Mouse (Mus musculus): ENCODE measurements around the gene Zfp93.

GRCm38 (mm10) chr7:24288512-24288911, 18.3 kb downstream of the Zfp93 start:
- TF ChIP-seq POLR2A (IDR thresholded peaks at IDR 0.05; ENCODE audit: borderline replicate concordance, control insufficient read depth, low read depth, low read length) = no peak
- TF ChIP-seq CTCF (IDR thresholded peaks at IDR 0.05; ENCODE audit: control insufficient read depth, insufficient read depth, low read length) = no peak
